Mouse (Mus musculus): ENCODE data around the gene Pmm2.

DNA sequence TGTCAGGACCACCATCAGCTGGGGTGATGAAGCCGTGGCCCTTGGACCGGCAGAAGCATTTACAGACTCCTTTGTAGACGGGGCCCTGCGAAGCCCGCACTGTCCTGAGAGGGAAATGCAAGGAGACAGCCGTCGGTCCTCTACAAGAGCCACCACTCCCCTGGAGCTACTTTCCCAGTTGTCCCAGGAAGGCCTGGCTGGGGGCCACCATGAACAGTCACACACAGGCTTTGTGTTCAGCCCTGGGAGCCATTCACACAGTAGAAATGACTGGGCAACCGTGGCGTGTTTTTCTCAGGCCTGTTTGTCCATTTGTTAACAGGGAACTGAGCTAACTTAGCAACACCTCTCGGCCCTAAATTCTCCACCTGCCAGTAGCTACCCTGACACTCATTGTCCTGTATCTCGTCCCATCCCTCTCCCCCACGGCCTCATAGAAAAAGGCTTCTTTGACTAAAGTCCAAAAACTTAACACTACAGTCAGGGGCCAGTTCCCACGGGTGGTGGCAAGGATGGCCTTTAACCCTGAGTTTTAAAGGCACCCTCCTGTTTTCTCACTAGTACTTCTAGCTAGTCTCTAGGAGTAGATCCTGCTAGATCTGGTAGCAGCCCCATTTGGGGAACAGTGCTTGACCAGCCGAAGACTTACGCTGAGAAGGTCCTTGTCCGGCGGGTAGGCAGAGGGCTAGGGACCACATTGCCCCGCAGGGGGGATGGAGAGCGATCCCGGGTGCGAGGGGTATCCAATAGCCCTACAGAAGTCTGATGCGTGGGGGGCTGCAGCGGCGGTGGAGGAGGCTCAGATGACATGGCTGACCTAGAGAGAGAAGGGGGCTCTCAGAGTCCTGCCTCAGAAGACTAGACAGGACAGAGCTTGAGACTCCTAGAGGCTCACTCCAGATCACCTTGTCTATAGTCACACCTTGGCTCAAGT, 26.4 kb downstream of the Pmm2 start:
- no peak for TF ChIP-seq CTCF (IDR thresholded peaks at IDR 0.05; ENCODE audit: low read depth)
- no peak for TF ChIP-seq EP300 (IDR thresholded peaks at IDR 0.05; ENCODE audit: low read depth)
